Comparison of ENCODE assay signal across 19 mouse cellular contexts in the genomic region with DNA sequence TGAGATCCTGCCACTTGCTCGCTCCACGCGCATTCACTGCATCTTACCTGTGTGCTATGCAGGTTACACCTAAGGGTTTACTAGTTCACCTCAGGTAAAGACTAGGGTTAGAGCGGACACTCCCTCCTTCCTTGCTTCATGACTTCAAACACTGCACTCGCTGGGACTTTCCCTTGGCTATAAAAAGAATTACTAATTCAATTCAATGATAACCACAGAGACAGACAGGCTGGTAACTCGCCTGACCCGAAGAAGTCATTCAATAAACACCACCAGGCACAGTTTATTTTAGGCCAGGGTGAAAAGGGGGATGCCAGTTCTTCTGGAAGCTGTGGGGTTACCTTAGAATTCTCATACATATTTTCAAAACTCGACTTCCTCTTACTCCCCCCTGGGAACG.
A peak's percentile ranks its signal among the peaks of the same experiment; 100 is the strongest.
DNase-seq lines count a peak whose midpoint lies in the region; ATAC-seq lines count a peak whose summit lies in the region.
"Had no signal": no experiment of that assay in that cellular context is flagged by ENCODE, and none has a peak within 500 bp of the region (broad histone marks: within the 10 kb centered on the region; RNA-seq: fewer than 3 reads in every experiment).

No protein-coding gene starts in this region.

- intact Hi-C loops in left cerebral cortex, postnatal 25 days (cut with DNase I): no loop called here

- DNase-seq in T-cell, adult 2 months (ENCODE audit: low spot score): peak; percentile 21
- no peak for DNase-seq in left cerebral cortex, postnatal 25 days (ENCODE audit: low spot score in 2 of 2)
- DNase-seq: cerebellum, adult 11-12 months; kidney, adult 9 months; layer of hippocampus, postnatal 36 days; left cerebral cortex, postnatal 4 days; right cerebral cortex, postnatal 14 days; thymus, adult 18-20 months had no signal

- H3K9me3 ChIP-seq in megakaryocyte, embryonic 14.5 days: no peaks in the 10 kb centered on the region
- no peaks in the 10 kb centered on the region for H3K9me3 ChIP-seq in heart, embryonic 13.5 days
- H3K9me3 ChIP-seq: embryonic facial prominence, embryonic 12.5 days; midbrain, embryonic 13.5 days had no signal

- H3K9ac ChIP-seq in heart, embryonic 13.5 days: no peak overlapping the region
- H3K9ac ChIP-seq: embryonic facial prominence, embryonic 12.5 days; midbrain, embryonic 13.5 days had no signal

- H3K4me3 ChIP-seq in megakaryocyte, embryonic 14.5 days (replicated peaks): peak overlapping the region; percentile 58
- H3K4me3 ChIP-seq in heart, embryonic 13.5 days: no peak overlapping the region
- H3K4me3 ChIP-seq: embryonic facial prominence, embryonic 12.5 days; midbrain, embryonic 13.5 days had no signal

- H3K36me3 ChIP-seq in megakaryocyte, embryonic 14.5 days (replicated peaks; ENCODE audit: low read length): no peaks in the 10 kb centered on the region
- no peaks in the 10 kb centered on the region for H3K36me3 ChIP-seq in heart, embryonic 13.5 days
- H3K36me3 ChIP-seq: embryonic facial prominence, embryonic 12.5 days; midbrain, embryonic 13.5 days had no signal

- H3K27ac ChIP-seq in heart, embryonic 13.5 days (replicated peaks): peak overlapping the region; percentile 71
- H3K27ac ChIP-seq: embryonic facial prominence, embryonic 12.5 days; hindbrain, postnatal 0 days; midbrain, embryonic 13.5 days had no signal

- H3K4me2 ChIP-seq in heart, embryonic 13.5 days: peak overlapping the region; percentile 8
- H3K4me2 ChIP-seq: embryonic facial prominence, embryonic 12.5 days; liver, embryonic 11.5 days; midbrain, embryonic 13.5 days had no signal

- WGBS in heart, embryonic 13.5 days: 53% methylated on average over 9 of the region's 9 CpGs

- ATAC-seq in megakaryocyte, adult 5-6 weeks (ENCODE audit: poor library complexity, severe bottlenecking): no peak
- ATAC-seq in heart, embryonic 13.5 days (ENCODE audit: extremely low read depth, insufficient number of reproducible peaks, low FRiP score, low TSS enrichment): no peak
- ATAC-seq in neutrophil, adult 5-6 weeks (ENCODE audit: extremely low read depth, insufficient number of reproducible peaks, low FRiP score, poor library complexity, severe bottlenecking): 0 out of 2 replicates have a peak, but pooled peaks have one; percentile 30
- no peak for ATAC-seq in erythroblast, adult 5-6 weeks (replicated peaks; ENCODE audit: low FRiP score, poor library complexity, severe bottlenecking)
- ATAC-seq: hindbrain, postnatal 0 days; lung, postnatal 0 days; midbrain, embryonic 13.5 days; Patski had no signal

- peaks cover 37% of the 10 kb centered on the region for H3K4me1 ChIP-seq in megakaryocyte, embryonic 14.5 days
- peaks cover 55% of the 10 kb centered on the region for H3K4me1 ChIP-seq in heart, embryonic 13.5 days

- no peaks in the 10 kb centered on the region for H3K27me3 ChIP-seq in megakaryocyte, embryonic 14.5 days (replicated peaks)
- no peaks in the 10 kb centered on the region for H3K27me3 ChIP-seq in heart, embryonic 13.5 days (replicated peaks)
- H3K27me3 ChIP-seq: embryonic facial prominence, embryonic 12.5 days; Patski had no signal
